Mouse (Mus musculus): ENCODE measurements at regions not wholly inside any gene's neighbourhood (a gene's known extent, or its start where the extent isn't known, plus 50 kb on each side); places are given as distances from the start of the nearest gene placed in this dataset.

GRCm38 (mm10) chr19:59516957-59517356, 58.8 kb downstream of the Emx2 start:
- no peak for TF ChIP-seq KAT2A (IDR thresholded peaks at IDR 0.05; ENCODE audit: insufficient replicate concordance, low read length)
- no peak for TF ChIP-seq POLR2A (IDR thresholded peaks at IDR 0.05; ENCODE audit: low read depth, low read length)
- no peak for TF ChIP-seq EP300 (IDR thresholded peaks at IDR 0.05; ENCODE audit: low read length)
- no peak for TF ChIP-seq ZKSCAN1 (IDR thresholded peaks at IDR 0.05; ENCODE audit: borderline replicate concordance, low read depth, low read length)
- no peak for TF ChIP-seq CTCF (conservative IDR thresholded peaks at IDR 0.05 in 1 of 2, IDR thresholded peaks at IDR 0.05 in 1 of 2; ENCODE audit: low read depth in 2 of 2, low read length in 2 of 2)
- TF ChIP-seq PAX5 (IDR thresholded peaks at IDR 0.05; ENCODE audit: low read length) = no peak
- no peak for TF ChIP-seq ETS1 (conservative IDR thresholded peaks at IDR 0.05; ENCODE audit: low read depth, low read length)
- no peak for TF ChIP-seq USF2 (conservative IDR thresholded peaks at IDR 0.05; ENCODE audit: low read depth, low read length)
- TF ChIP-seq E2F4 (IDR thresholded peaks at IDR 0.05; ENCODE audit: insufficient replicate concordance, low read depth, low read length) = no peak
- no peak for TF ChIP-seq POLR2AphosphoS2 (IDR thresholded peaks at IDR 0.05; ENCODE audit: low read depth, low read length)
- TF ChIP-seq MEF2A (IDR thresholded peaks at IDR 0.05; ENCODE audit: borderline replicate concordance, low read depth, low read length) = no peak
- TF ChIP-seq MAX (IDR thresholded peaks at IDR 0.05; ENCODE audit: low read length) = no peak
- no peak for TF ChIP-seq MAFK (IDR thresholded peaks at IDR 0.05; ENCODE audit: insufficient replicate concordance, low read length)
